Mouse (Mus musculus) T-helper 17 cell (primary cell): Measurements from ENCODE around the gene Ints12.

Experiments used
- in situ Hi-C, 2 experiments: fragments of 300-600 bp; cut with MboI, MseI; formaldehyde crosslinking; loops; 1 replicate in 1 of 2; 2 replicates in 1 of 2; pipeline ENCODE4 v1.15.1; 2025; ENCODE audit warnings: high pct_unique_total_duplicates in 2 of 2

The Ints12 gene

DNA sequence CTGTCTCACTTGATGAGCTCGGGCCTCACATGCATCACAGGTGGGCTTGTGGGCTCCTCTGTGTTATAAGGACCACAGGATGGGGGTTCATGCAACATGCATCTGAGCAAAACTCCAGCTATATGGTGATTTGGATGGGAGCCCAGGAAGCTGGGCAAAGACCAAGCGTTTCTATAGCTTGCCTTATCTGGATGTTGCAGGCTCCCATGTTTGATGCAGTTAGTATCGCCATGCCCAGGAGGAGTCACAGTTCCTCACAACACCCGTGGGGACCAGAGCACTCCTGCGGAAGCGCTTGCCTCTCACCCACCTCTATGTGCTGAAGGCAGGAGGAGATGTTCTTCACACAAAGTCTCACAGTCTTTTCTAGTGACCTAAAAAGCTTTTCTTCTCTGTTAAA lies 50.2 kb downstream of the Ints12 start:
- in situ Hi-C loops: no loop called here

GRCm38 (mm10) chr3:133144511-133145147 lies 53.0 kb downstream of the Ints12 start:
- in situ Hi-C loops: no loop called here

DNA sequence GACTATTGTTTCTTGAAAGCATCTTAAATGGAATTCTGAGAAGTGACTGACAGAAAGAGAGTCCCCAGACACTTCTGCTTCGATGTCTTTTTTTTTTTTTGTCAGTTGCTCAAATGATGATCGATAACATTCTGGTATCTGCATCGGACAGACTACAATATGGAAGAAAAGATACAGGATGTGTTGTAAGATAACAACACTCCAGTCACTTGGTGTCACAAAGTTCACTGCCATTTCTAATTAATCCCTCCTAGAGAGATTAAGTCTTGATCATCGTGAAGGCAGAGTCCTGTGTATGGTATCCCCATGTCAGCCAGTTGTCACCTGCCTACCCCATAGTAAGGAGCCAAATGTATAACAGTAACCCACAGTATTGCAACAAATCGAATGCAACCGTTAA lies 60.0 kb downstream of the Ints12 start:
- in situ Hi-C loops: no loop called here

DNA sequence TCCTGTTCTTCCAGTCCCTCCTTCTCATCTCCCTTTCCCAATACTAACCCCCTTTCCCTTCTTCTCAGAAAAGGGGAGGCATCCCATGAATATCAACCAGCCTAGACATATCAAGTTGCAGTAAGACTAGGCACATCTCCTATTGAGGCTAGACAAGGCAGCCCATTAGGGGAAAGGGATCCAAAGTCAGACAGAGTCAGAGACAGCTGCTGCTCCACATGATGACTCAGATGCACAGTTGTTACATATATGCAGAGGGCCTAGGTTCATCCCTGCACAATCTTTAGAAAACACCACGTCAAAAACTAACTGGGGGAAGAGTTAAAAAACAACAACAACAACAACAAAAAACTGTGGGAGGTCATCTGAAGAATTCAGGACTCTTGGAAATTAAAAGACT lies 61.2 kb downstream of the Ints12 start:
- in situ Hi-C loops: no loop called here

GRCm38 (mm10) chr3:133153629-133154028 lies 62.0 kb downstream of the Ints12 start:
- in situ Hi-C loops: no loop called here

GRCm38 (mm10) chr3:133154683-133155082 lies 63.0 kb downstream of the Ints12 start:
- in situ Hi-C loops: no loop called here

DNA sequence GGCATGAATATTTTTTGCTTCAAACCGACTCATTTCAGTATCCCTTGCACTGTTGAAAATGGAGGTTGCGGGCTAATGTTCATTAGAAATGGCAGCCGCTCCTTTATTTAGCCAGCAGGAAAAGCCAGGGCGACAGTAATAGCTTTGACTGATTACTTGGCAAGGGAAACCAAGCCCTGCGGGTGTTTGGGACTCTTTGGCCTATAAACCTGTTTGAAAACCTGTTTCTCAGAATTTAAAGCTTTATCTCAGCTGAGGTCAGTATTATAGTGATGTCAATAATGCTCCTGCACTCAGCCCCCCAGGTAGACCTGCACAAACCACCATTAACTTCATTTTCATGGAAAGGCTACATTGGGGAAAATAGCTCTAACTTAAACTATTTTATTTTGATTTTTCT lies 66.6 kb downstream of the Ints12 start:
- in situ Hi-C loops: no loop called here
